Mouse (Mus musculus) hindbrain, embryonic 12.5 days (tissue): ENCODE measurements around the gene Nt5c3b. TPM values are rescaled to one million over a fixed set of nuclear protein-coding genes. Genes with fewer than 3 reads are reported as not detected.

Experiments
- ATAC-seq: fragments of 200-750 bp; cut with Nextera tagmentation; 2 replicates; pipeline ENCODE4 v1.8.0; 2017; ENCODE audit warnings: moderate TSS enrichment; ENCODE audit not compliant: low FRiP score
- H3K27ac ChIP-seq: fragments of 300-500 bp; sonication (generic); 2 replicates; pipeline ENCODE4 v1.5.1; 2016; ENCODE audit warnings: mild to moderate bottlenecking
- H3K27me3 ChIP-seq: fragments of 300-500 bp; sonication (generic); 2 replicates; pipeline ENCODE4 v1.6.1; 2016; ENCODE audit warnings: mild to moderate bottlenecking
- H3K36me3 ChIP-seq: fragments of 300-500 bp; sonication (generic); 2 replicates; pipeline ENCODE4 v1.6.1; 2016; ENCODE audit warnings: mild to moderate bottlenecking
- H3K4me1 ChIP-seq: fragments of 300-500 bp; sonication (generic); 2 replicates; pipeline ENCODE4 v1.6.1; 2016
- H3K4me2 ChIP-seq: fragments of 300-500 bp; sonication (generic); replicated peaks from 2 replicates; pipeline ENCODE4 v1.6.1; 2016; ENCODE audit warnings: mild to moderate bottlenecking
- H3K4me3 ChIP-seq: fragments of 300-500 bp; sonication (generic); 2 replicates; pipeline ENCODE4 v1.5.1; 2016; ENCODE audit warnings: mild to moderate bottlenecking
- H3K9ac ChIP-seq: fragments of 300-500 bp; sonication (generic); 2 replicates; pipeline ENCODE4 v1.6.1; 2016; ENCODE audit warnings: mild to moderate bottlenecking, moderate library complexity
- H3K9me3 ChIP-seq: fragments of 300-500 bp; sonication (generic); replicated peaks from 2 replicates; pipeline ENCODE4 v1.6.1; 2016; ENCODE audit warnings: mild to moderate bottlenecking
- WGBS: fragments of 180-500 bp; shearing (Covaris S2); methylation state at CpG from one replicate; pipeline ENCODE4 v1.1.7; 2016; 5-methylcytosine and 5-hydroxymethylcytosine counted together
- polyA plus RNA-seq: library from polyadenylated mRNA; unstranded; fragments of >200 nt; fragmentation: Nextera tagmentation; extraction: Ambion mirVana; gene quantifications from 2 replicates; pipeline ENCODE4 v1.2.1, GENCODE M21; 2016

Gene Nt5c3b
- polyA plus RNA-seq, 1 experiment from 2014 or later: 112 TPM

DNA sequence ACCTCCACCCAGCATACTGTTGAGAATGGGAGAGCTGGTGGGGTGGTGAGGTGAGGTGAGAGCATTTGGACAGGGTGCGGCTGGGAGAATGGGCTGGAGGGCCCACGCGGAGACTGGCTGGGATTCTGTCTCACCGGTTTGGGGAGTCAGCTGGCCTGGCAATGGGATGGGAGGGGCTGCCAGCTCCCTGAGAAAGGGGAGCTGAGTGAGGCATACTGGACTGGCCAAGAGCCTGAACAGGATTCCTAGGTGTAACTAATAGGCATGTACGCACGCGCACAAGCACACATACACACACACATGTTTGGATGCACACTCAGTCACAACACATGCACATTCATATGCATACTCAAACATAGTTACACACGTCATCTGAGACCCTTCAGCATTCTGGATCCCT is 35.3 kb downstream of the Nt5c3b start:
- H3K27me3 ChIP-seq: no peaks in the 10 kb centered on the region

DNA sequence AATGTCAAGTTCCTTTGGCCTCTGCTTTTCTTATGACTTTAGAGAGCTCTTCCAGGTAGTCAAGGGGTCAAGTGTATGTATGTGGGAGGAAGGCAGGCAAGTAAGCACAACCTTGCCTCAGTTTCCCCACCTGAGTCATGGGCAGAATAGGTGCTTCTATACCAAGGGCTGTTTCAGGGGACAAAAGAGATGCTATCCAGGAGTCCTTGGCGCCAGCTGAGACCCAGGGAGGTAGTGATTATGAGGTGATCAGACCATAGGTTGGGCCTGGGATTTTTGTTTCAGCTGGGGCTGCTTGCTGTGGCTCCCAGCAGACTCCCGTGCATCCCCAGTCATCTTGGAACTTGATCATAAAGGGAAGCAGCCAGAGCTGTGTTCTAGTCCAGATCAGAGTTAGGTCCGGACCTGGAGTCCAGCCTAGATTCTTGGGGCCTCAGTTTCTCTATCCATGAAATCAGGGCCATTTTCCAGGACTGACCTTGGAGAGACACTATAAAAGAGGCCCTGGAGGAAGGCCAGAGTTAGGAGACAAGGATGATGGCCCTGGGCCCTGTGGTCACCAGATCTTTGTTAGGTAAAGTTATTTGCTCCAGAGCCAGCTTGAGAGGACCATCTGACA is 37.0 kb downstream of the Nt5c3b start:
- H3K27ac ChIP-seq: no peak overlapping the region
- H3K27me3 ChIP-seq: no peaks in the 10 kb centered on the region; the same call in 1 of the 2 replicates
- no peak overlapping the region for H3K4me3 ChIP-seq
- 82% methylated on average over 3 of the region's 3 CpGs for WGBS
- ATAC-seq: no peak
- H3K9ac ChIP-seq: no peak overlapping the region
- peaks cover 8% of the 10 kb centered on the region; the same call in 1 of the 2 replicates for H3K4me1 ChIP-seq
- no peaks in the 10 kb centered on the region for H3K9me3 ChIP-seq
- no peak overlapping the region for H3K4me2 ChIP-seq
- H3K36me3 ChIP-seq: 0 out of 2 replicates have a peak, but pooled peaks cover 6% of the 10 kb centered on the region

More for the DNA sequence above, 35.3 kb downstream of the Nt5c3b start:
- H3K27ac ChIP-seq: no peak overlapping the region
- H3K4me1 ChIP-seq: peaks cover 8% of the 10 kb centered on the region; the same call in 1 of the 2 replicates
- 0 out of 2 replicates have a peak, but pooled peaks cover 6% of the 10 kb centered on the region for H3K36me3 ChIP-seq
- no peaks in the 10 kb centered on the region for H3K9me3 ChIP-seq
- no peak overlapping the region for H3K4me3 ChIP-seq
- no peak overlapping the region for H3K9ac ChIP-seq
- no peak for ATAC-seq
- no peak overlapping the region for H3K4me2 ChIP-seq
- WGBS: 80% methylated on average over 8 of the region's 8 CpGs

DNA sequence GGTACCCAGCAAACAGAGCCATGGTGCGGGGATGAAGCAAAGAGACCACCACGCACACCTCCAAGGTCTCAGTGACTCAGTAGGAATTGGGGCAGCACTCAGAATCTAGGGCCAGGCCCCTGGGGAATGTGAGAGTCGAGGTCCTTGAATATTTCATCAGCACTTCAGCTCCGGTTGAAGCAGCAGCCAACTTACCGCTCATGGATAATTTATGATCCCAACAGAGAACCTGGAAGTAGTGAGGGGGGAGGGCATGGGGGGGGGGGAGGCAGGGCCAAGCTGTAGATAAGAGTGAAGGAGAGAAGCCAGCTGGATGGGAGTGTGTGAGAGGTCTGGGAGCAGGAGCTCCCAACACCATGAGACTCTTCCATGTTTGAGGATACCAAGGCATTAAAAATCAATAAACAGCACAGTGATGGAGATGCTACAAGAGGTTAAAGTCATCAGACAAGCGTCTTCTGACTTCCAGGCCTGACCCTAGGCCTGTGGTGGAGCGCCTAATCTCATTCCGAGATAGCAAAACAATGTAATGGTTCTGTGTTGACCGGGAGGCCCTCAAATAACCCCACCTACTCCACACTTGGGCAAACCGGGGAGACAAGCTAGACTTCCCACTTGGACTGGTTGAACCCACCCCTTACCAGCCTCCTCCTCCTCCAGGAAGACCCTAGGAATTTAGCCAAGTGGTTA is 38.0 kb downstream of the Nt5c3b start:
- H3K9me3 ChIP-seq: no peaks in the 10 kb centered on the region
- H3K4me2 ChIP-seq: no peak overlapping the region
- peaks cover 8% of the 10 kb centered on the region; the same call in 1 of the 2 replicates for H3K4me1 ChIP-seq
- WGBS: 76% methylated on average over 10 of the region's 10 CpGs
- no peak overlapping the region for H3K27ac ChIP-seq
- 0 out of 2 replicates have a peak, but pooled peaks cover 3% of the 10 kb centered on the region for H3K36me3 ChIP-seq
- no peaks in the 10 kb centered on the region; the same call in 1 of the 2 replicates for H3K27me3 ChIP-seq
- ATAC-seq: no peak
- H3K9ac ChIP-seq: no peak overlapping the region
- no peak overlapping the region for H3K4me3 ChIP-seq

DNA sequence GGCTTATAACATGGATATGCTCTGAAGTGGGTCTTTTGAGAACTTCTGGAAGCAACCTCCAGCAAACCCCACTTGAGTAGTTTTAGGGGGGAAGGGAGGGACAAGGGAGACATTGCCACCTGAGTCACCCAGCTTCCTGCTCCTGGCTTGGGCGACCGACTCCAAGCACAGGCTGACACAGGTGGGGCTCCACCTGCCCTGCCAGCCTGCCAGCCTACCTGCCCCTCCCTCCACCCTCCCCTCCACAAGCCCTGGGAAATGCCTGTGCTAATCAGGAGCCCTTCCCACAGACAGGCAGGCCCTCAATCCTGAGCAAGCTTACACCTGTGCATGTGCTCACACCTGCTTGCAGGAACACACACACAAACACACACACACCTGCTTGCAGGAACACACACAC is 38.9 kb downstream of the Nt5c3b start:
- Histone ChIP-seq H3K4me2 (no peak overlapping the region), H3K27ac (no peak overlapping the region), H3K36me3 (no peaks in the 10 kb centered on the region), H3K27me3 (no peaks in the 10 kb centered on the region; the same call in 1 of the 2 replicates), H3K9me3 (no peaks in the 10 kb centered on the region), H3K4me3 (no peak overlapping the region), H3K4me1 (peaks cover 8% of the 10 kb centered on the region; the same call in 1 of the 2 replicates), H3K9ac (no peak overlapping the region)
- 100% methylated on average over 2 of the region's 2 CpGs for WGBS
- ATAC-seq: no peak

DNA sequence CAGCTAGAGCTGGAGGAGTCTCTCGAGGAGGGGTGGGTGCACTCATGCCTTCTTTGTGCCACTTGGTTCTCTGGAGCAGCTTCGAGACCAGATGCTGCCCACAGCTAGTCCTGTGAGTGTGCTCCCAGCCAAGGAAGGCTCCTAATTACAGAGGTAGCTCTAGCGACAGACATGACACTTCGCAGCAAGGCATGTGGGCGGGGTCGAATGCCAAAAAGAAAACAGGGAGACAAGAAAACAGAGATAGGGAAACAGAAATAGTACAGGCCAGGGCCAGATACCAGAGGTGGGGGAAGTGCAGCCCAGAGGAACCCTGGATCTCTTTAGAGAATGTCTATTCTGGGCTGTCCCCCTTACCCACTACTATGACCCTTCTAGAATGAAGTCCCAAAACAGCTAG is 39.4 kb downstream of the Nt5c3b start:
- H3K9me3 ChIP-seq: no peaks in the 10 kb centered on the region
- ATAC-seq: no peak
- no peak overlapping the region for H3K27ac ChIP-seq
- no peaks in the 10 kb centered on the region for H3K36me3 ChIP-seq
- H3K4me3 ChIP-seq: no peak overlapping the region
- H3K27me3 ChIP-seq: no peaks in the 10 kb centered on the region; the same call in 1 of the 2 replicates
- H3K9ac ChIP-seq: no peak overlapping the region
- H3K4me2 ChIP-seq: no peak overlapping the region
- WGBS: 43% methylated on average over 6 of the region's 6 CpGs
- peaks cover 8% of the 10 kb centered on the region; the same call in 1 of the 2 replicates for H3K4me1 ChIP-seq

DNA sequence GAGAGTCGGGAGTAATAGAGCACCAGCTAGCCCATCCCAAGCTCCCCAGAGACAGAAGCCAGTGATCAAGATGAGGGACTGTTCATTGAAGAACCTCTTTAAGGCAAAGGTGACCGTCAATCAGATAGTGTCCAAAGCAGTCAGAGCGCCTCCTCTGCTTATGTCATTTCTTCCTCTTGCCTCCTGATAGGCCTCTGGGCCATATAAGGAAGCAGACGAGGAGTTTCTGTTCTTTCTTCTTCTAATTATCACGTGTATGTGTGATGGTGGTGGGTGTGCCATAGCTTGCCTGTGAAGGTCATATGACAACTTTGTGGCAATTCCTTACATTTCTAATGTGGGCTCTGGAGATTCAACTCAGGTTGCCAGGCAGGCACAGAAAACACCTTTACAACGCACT is 40.8 kb downstream of the Nt5c3b start:
- no peak overlapping the region for H3K4me3 ChIP-seq
- H3K4me1 ChIP-seq: peaks cover 15% of the 10 kb centered on the region
- H3K36me3 ChIP-seq: no peaks in the 10 kb centered on the region
- no peaks in the 10 kb centered on the region for H3K9me3 ChIP-seq
- H3K4me2 ChIP-seq: no peak overlapping the region
- no peak overlapping the region for H3K9ac ChIP-seq
- no peak for ATAC-seq
- H3K27me3 ChIP-seq: peaks cover 10% of the 10 kb centered on the region; the same call in 1 of the 2 replicates
- H3K27ac ChIP-seq: no peak overlapping the region
- WGBS: 81% methylated on average over 6 of the region's 6 CpGs

DNA sequence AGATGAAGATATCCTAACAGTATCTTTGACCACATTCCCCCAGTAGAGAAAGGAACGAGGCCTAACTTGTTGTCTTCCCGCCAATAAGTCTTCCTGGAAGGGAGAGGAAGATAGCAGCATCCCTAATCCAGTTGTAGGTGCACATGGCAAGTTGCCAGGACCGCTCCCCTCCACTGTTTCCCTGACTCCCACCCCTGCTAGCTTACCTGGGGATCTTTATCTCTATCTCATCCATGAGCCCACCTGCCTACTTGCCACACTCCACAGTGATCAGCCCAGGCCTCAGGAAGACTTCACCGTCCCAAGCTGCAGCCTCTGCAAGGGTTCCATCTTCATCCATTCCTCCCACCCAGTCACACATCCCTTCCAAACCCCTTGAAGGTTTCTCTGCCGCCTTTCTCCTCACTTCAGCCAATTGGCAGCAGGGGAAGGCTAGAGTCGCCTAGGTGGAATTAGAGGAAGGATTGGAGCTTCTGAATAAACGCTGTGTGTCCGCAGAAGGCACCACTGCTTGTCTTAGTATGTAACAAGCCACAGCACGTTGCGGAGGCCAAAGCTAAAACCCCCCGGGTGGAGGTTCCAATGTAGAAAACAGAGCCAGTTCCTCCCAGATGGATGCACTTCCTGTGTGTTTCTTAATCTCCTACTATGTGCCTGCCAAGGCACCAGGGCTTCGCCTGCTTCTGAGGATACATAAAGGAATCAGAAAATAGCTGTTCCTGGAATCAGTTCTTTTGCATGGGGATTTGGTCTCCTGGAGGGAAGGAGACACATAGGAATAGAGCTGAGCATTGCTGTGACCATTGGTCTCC is 41.7 kb downstream of the Nt5c3b start:
- H3K36me3 ChIP-seq: no peaks in the 10 kb centered on the region
- WGBS: 78% methylated on average over 12 of the region's 12 CpGs
- H3K4me2 ChIP-seq: no peak overlapping the region
- peaks cover 19% of the 10 kb centered on the region for H3K27me3 ChIP-seq
- ATAC-seq: no peak
- peaks cover 23% of the 10 kb centered on the region for H3K4me1 ChIP-seq
- no peak overlapping the region for H3K27ac ChIP-seq
- no peak overlapping the region for H3K4me3 ChIP-seq
- H3K9me3 ChIP-seq: no peaks in the 10 kb centered on the region
- no peak overlapping the region for H3K9ac ChIP-seq

DNA sequence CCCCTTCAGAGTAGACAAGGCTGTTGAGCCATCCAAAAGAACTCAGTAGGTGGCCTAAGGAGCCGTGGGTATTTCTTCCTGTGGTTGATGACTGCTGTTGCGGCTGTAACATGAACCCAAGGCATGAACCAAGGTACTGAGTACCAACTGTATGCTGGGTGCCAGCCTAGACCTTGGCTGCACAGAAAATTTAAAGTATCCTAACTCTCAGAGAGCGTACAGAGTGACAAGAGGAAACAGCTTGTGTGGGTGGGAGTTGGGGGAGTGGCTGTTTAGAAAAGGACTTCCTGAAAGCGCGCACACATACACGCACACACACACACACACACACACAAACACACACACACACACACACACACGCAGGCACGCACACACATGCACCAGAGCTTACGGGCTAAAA is 42.3 kb downstream of the Nt5c3b start:
- Histone ChIP-seq H3K9ac (no peak overlapping the region), H3K4me1 (peaks cover 23% of the 10 kb centered on the region), H3K4me2 (no peak overlapping the region), H3K27me3 (peaks cover 21% of the 10 kb centered on the region), H3K9me3 (no peaks in the 10 kb centered on the region), H3K4me3 (no peak overlapping the region), H3K36me3 (no peaks in the 10 kb centered on the region), H3K27ac (no peak overlapping the region)
- ATAC-seq: no peak
- 84% methylated on average over 9 of the region's 9 CpGs for WGBS

DNA sequence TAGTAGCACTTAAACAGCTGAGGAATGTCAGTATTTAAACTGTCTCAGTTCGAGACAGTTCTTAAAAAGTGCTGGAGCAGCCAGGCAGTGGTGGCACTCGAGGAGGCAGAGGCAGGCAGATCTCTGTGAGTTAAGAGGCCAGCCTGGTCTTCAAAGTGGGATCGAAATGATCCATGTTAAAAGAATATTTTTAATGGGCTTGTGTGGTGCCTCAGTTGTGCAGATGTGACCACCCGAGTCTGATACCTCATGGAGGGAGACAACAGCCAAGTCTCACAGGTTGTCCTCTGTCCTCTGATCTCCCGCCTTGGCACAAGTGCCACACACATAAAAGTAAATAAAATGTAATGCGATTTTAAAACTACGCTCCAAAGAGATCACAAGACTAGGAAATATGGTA is 43.1 kb downstream of the Nt5c3b start:
- Histone ChIP-seq H3K9ac (no peak overlapping the region), H3K4me3 (no peak overlapping the region), H3K4me2 (peak overlapping the region; percentile 54; the same call in 1 of the 2 replicates), H3K4me1 (peaks cover 26% of the 10 kb centered on the region), H3K9me3 (no peaks in the 10 kb centered on the region), H3K27ac (no peak overlapping the region), H3K36me3 (no peaks in the 10 kb centered on the region), H3K27me3 (peaks cover 21% of the 10 kb centered on the region)
- 97% methylated on average over 7 of the region's 7 CpGs for WGBS
- no peak for ATAC-seq

DNA sequence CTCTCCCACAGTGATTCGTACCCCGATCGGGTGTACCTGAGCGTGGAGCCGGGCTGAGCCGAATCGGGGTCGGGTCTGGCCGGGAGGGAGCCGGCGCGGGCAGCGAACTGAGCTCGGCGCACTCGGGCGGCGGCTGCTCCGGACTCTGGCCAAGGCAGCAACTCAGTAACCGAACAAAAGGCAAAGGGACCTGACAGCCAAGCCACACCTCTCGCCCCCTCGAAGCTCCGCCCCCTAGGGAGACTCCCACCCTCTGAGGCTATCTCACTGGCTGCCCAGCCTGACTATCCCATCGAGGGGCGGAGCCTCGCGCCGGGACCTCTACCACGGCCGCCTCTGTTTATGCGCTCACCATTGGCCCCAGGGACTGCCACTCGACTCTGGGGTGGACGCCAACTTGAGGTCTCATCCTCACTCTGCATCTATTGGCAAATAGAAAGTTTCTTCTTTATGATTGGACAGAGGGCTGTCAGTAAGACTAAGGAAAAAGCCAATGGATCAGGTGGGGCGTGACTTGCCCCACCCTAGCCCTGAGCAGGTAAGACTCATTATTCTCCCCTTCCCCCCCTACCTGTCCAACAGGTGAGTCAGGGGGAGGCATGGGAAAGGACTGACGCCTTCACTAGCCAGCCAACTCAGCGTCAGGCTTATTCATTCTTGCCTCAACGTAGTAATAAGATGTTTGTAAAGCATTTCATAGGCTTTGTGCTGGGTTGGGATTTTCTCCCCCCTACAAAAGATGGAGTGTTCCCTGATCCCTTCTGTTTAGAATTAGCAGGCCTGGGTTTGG is 43.8 kb downstream of the Nt5c3b start, which contains the start of gene Jup:
Gene Jup, minus strand, starts transcription at position 164 of the 790 bp plus-strand sequence.
- Histone ChIP-seq H3K27ac (peak within 1 kb of the TSS; percentile 80), H3K4me3 (peak within 1 kb of the TSS; percentile 58), H3K4me2 (peak within 1 kb of the TSS; percentile 54), H3K9me3 (no peaks in the 10 kb centered on the region), H3K36me3 (no peaks in the 10 kb centered on the region), H3K4me1 (peaks cover 23% of the 10 kb centered on the region), H3K9ac (peak within 1 kb of the TSS; percentile 75), H3K27me3 (peaks cover 21% of the 10 kb centered on the region)
- peak; percentile 98 for ATAC-seq
- WGBS: under 1% methylated on average over 37 of the region's 37 CpGs

DNA sequence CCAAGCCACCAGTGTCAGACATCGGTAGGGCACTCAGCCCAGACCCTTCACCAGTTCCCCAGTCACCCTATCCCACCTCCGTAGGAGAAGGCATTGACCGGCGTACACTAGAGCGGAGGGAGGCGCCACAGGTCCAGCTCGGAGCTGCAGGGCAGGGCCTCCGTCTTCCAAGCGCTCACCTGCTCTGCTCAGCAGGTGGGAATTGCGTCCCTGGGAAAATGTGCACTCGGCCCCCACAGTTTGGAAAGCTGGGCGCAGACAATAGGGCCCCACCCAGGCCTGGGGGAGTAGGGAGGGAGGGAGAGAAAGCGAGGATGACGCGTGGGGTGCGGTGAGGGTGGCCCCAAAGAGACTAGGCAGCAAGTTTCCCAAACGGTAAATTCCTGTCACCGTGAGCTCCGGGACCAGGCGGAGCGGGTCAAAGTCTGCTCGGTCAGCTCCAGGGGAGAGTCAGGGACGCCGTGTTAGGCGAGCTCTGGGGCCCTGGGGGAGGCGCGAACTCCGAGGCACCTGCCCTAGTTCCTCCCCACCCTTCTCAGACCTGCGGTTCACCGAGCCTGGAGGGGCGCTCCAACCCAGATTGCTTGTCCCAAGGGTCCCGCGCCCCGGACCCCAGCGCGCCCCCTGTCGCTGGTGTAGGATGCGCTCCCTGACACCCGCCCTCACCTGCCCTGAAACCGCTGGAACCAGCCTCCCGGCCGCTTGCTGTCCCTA is 44.6 kb downstream of the Nt5c3b start:
- Histone ChIP-seq H3K4me3 (peak overlapping the region; percentile 58), H3K9me3 (no peaks in the 10 kb centered on the region), H3K27me3 (peaks cover 21% of the 10 kb centered on the region), H3K4me1 (peaks cover 20% of the 10 kb centered on the region), H3K27ac (peak overlapping the region; percentile 80), H3K9ac (peak overlapping the region; percentile 75), H3K36me3 (no peaks in the 10 kb centered on the region), H3K4me2 (peak overlapping the region; percentile 54)
- 5% methylated on average over 42 of the region's 42 CpGs for WGBS
- ATAC-seq: peak; percentile 13; the same call in 1 of the 2 replicates
